Mouse (Mus musculus): ENCODE results near the gene Kcnn4. TPM values are rescaled to one million over a fixed set of nuclear protein-coding genes. Genes with fewer than 3 reads are reported as not detected.

The Kcnn4 gene
- polyA plus RNA-seq, 1 experiment = 82.2 TPM

- H3K79me3 ChIP-seq (ENCODE audit: low read depth) = no peaks in the 10 kb centered on the region
- no peaks in the 10 kb centered on the region for H3K36me3 ChIP-seq (ENCODE audit: control insufficient read depth, insufficient read depth)
- H3K4me3 ChIP-seq (ENCODE audit: insufficient read depth, poor library complexity, severe bottlenecking) = no peak overlapping the region
- no peak for TF ChIP-seq MYOD1 (IDR thresholded peaks at IDR 0.05; ENCODE audit: control insufficient read depth, insufficient read length, low read depth)
- TF ChIP-seq FOSL1 (IDR thresholded peaks at IDR 0.05; ENCODE audit: insufficient read depth, low read length, poor library complexity, severe bottlenecking) = no peak
- no peak overlapping the region for H3ac ChIP-seq (ENCODE audit: control insufficient read depth, insufficient read length, low read depth)
- H3K79me2 ChIP-seq (ENCODE audit: control insufficient read depth, insufficient read depth) = no peaks in the 10 kb centered on the region
- H3K27me3 ChIP-seq (ENCODE audit: control insufficient read depth, insufficient read depth, insufficient read length) = peaks cover 19% of the 10 kb centered on the region
Measured at GRCm38 (mm10) chr7:24346444-24346843, 23.6 kb upstream of the Kcnn4 start.

- TF ChIP-seq FOSL1 (IDR thresholded peaks at IDR 0.05; ENCODE audit: insufficient read depth, low read length, poor library complexity, severe bottlenecking) (no peak), CEBPB (IDR thresholded peaks at IDR 0.05; ENCODE audit: low read depth) (no peak)
- Histone ChIP-seq H3K27me3 (ENCODE audit: control insufficient read depth, insufficient read depth, insufficient read length) (peaks cover 43% of the 10 kb centered on the region), H3K79me3 (ENCODE audit: low read depth) (no peaks in the 10 kb centered on the region), H3K36me3 (ENCODE audit: control insufficient read depth, insufficient read depth) (no peaks in the 10 kb centered on the region), H3K79me2 (ENCODE audit: control insufficient read depth, insufficient read depth) (no peaks in the 10 kb centered on the region), H3K4me3 (ENCODE audit: insufficient read depth, poor library complexity, severe bottlenecking) (no peak within 1 kb of the TSS), H3ac (ENCODE audit: control insufficient read depth, insufficient read length, low read depth) (no peak within 1 kb of the TSS)
Measured at GRCm38 (mm10) chr7:24348896-24349295, 21.2 kb upstream of the Kcnn4 start, which contains the start of gene Lypd5. Lypd5 (plus strand) TSS chr7:24349196.

DNA sequence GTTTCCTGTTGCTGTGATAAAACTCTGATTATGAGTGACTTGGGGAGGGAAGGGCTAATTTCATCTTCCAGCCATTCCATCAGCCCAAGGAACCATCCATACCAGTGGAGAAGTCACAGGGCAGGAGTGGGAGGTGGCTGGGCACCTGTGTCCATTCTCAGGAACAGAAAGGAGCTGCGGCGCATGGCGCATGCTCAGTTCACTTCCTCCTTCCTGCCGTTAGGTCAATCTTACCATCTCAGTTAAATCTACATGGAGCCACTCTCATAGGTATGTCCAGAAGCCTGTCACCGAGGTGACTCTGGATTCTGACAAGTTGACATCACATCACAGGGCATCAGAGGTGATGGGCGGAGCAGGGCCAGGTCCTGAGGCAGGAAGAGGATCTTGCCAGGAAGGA is 14.4 kb upstream of the Kcnn4 start:
- H3K79me3 ChIP-seq (ENCODE audit: low read depth) = no peaks in the 10 kb centered on the region
- peaks cover 45% of the 10 kb centered on the region for H3K27me3 ChIP-seq (ENCODE audit: control insufficient read depth, insufficient read depth, insufficient read length)
- no peak for TF ChIP-seq FOSL1 (IDR thresholded peaks at IDR 0.05; ENCODE audit: insufficient read depth, low read length, poor library complexity, severe bottlenecking)
- TF ChIP-seq USF1 (IDR thresholded peaks at IDR 0.05; ENCODE audit: low read depth) = no peak
- no peak for TF ChIP-seq CEBPB (IDR thresholded peaks at IDR 0.05; ENCODE audit: low read depth)
- TF ChIP-seq MAX (IDR thresholded peaks at IDR 0.05) = no peak
- TF ChIP-seq MYOD1 (IDR thresholded peaks at IDR 0.05; ENCODE audit: control insufficient read depth, insufficient read length, low read depth) = no peak
- no peak for TF ChIP-seq MYOG (IDR thresholded peaks at IDR 0.05; ENCODE audit: control insufficient read depth, extremely low read depth, insufficient read length)
- no peak for TF ChIP-seq CTCF (IDR thresholded peaks at IDR 0.05; ENCODE audit: control insufficient read depth, insufficient read depth, insufficient read length)
- no peak overlapping the region for H3ac ChIP-seq (ENCODE audit: control insufficient read depth, insufficient read length, low read depth)
- no peaks in the 10 kb centered on the region for H3K79me2 ChIP-seq (ENCODE audit: control insufficient read depth, insufficient read depth)
- no peak overlapping the region for H3K4me3 ChIP-seq (ENCODE audit: insufficient read depth, poor library complexity, severe bottlenecking)
- H3K36me3 ChIP-seq (ENCODE audit: control insufficient read depth, insufficient read depth) = no peaks in the 10 kb centered on the region

- Histone ChIP-seq H3K79me2 (ENCODE audit: control insufficient read depth, insufficient read depth) (no peaks in the 10 kb centered on the region), H3K27me3 (ENCODE audit: control insufficient read depth, insufficient read depth, insufficient read length) (peaks cover 44% of the 10 kb centered on the region), H3K79me3 (ENCODE audit: low read depth) (no peaks in the 10 kb centered on the region), H3K4me3 (ENCODE audit: insufficient read depth, poor library complexity, severe bottlenecking) (no peak overlapping the region), H3K36me3 (ENCODE audit: control insufficient read depth, insufficient read depth) (no peaks in the 10 kb centered on the region), H3ac (ENCODE audit: control insufficient read depth, insufficient read length, low read depth) (no peak overlapping the region)
- TF ChIP-seq USF1 (IDR thresholded peaks at IDR 0.05; ENCODE audit: low read depth) (no peak), CTCF (IDR thresholded peaks at IDR 0.05; ENCODE audit: control insufficient read depth, insufficient read depth, insufficient read length) (no peak), MYOG (IDR thresholded peaks at IDR 0.05; ENCODE audit: control insufficient read depth, extremely low read depth, insufficient read length) (no peak), MAX (IDR thresholded peaks at IDR 0.05) (no peak), FOSL1 (IDR thresholded peaks at IDR 0.05; ENCODE audit: insufficient read depth, low read length, poor library complexity, severe bottlenecking) (no peak), CEBPB (IDR thresholded peaks at IDR 0.05; ENCODE audit: low read depth) (no peak), MYOD1 (IDR thresholded peaks at IDR 0.05; ENCODE audit: control insufficient read depth, insufficient read length, low read depth) (no peak)
Measured at GRCm38 (mm10) chr7:24356081-24356480, 14.0 kb upstream of the Kcnn4 start.

GRCm38 (mm10) chr7:24357899-24358298 is 12.2 kb upstream of the Kcnn4 start:
- H3K36me3 ChIP-seq (ENCODE audit: control insufficient read depth, insufficient read depth) = no peaks in the 10 kb centered on the region
- no peak overlapping the region for H3K4me3 ChIP-seq (ENCODE audit: insufficient read depth, poor library complexity, severe bottlenecking)
- no peaks in the 10 kb centered on the region for H3K79me2 ChIP-seq (ENCODE audit: control insufficient read depth, insufficient read depth)
- H3ac ChIP-seq (ENCODE audit: control insufficient read depth, insufficient read length, low read depth) = no peak overlapping the region
- H3K27me3 ChIP-seq (ENCODE audit: control insufficient read depth, insufficient read depth, insufficient read length) = peaks cover 27% of the 10 kb centered on the region
- TF ChIP-seq MYOD1 (IDR thresholded peaks at IDR 0.05; ENCODE audit: control insufficient read depth, insufficient read length, low read depth) = no peak
- no peak for TF ChIP-seq CEBPB (IDR thresholded peaks at IDR 0.05; ENCODE audit: low read depth)
- no peak for TF ChIP-seq CTCF (IDR thresholded peaks at IDR 0.05; ENCODE audit: control insufficient read depth, insufficient read depth, insufficient read length)
- TF ChIP-seq MAX (IDR thresholded peaks at IDR 0.05) = no peak
- no peak for TF ChIP-seq MYOG (IDR thresholded peaks at IDR 0.05; ENCODE audit: control insufficient read depth, extremely low read depth, insufficient read length)
- no peak for TF ChIP-seq USF1 (IDR thresholded peaks at IDR 0.05; ENCODE audit: low read depth)
- no peak for TF ChIP-seq FOSL1 (IDR thresholded peaks at IDR 0.05; ENCODE audit: insufficient read depth, low read length, poor library complexity, severe bottlenecking)
- no peaks in the 10 kb centered on the region for H3K79me3 ChIP-seq (ENCODE audit: low read depth)

GRCm38 (mm10) chr7:24359269-24359668 is 10.8 kb upstream of the Kcnn4 start:
- H3ac ChIP-seq (ENCODE audit: control insufficient read depth, insufficient read length, low read depth) = no peak overlapping the region

More at GRCm38 (mm10) chr7:24359269-24359668, 10.8 kb upstream of the Kcnn4 start:
- Histone ChIP-seq H3K36me3 (ENCODE audit: control insufficient read depth, insufficient read depth) (no peaks in the 10 kb centered on the region), H3K27me3 (ENCODE audit: control insufficient read depth, insufficient read depth, insufficient read length) (peaks cover 16% of the 10 kb centered on the region), H3K4me3 (ENCODE audit: insufficient read depth, poor library complexity, severe bottlenecking) (no peak overlapping the region), H3K79me3 (ENCODE audit: low read depth) (no peaks in the 10 kb centered on the region), H3K79me2 (ENCODE audit: control insufficient read depth, insufficient read depth) (no peaks in the 10 kb centered on the region)
- no peak for TF ChIP-seq MYOD1 (IDR thresholded peaks at IDR 0.05; ENCODE audit: control insufficient read depth, insufficient read length, low read depth)
- no peak for TF ChIP-seq CTCF (IDR thresholded peaks at IDR 0.05; ENCODE audit: control insufficient read depth, insufficient read depth, insufficient read length)
- TF ChIP-seq MAX (IDR thresholded peaks at IDR 0.05) = no peak
- no peak for TF ChIP-seq MYOG (IDR thresholded peaks at IDR 0.05; ENCODE audit: control insufficient read depth, extremely low read depth, insufficient read length)
- TF ChIP-seq CEBPB (IDR thresholded peaks at IDR 0.05; ENCODE audit: low read depth) = no peak
- no peak for TF ChIP-seq FOSL1 (IDR thresholded peaks at IDR 0.05; ENCODE audit: insufficient read depth, low read length, poor library complexity, severe bottlenecking)
- no peak for TF ChIP-seq USF1 (IDR thresholded peaks at IDR 0.05; ENCODE audit: low read depth)

All from C2C12 (cell line).